In genomic region chr12:87148136-87148535, GRCm38 (mm10) we compare ENCODE assay signal across 7 mouse cellular contexts. TPM values are rescaled to one million over a fixed set of nuclear protein-coding genes. Genes with fewer than 3 reads are reported as not detected.
DNase-seq lines count a peak whose midpoint lies in the region; ATAC-seq and TF ChIP-seq lines count a peak whose summit lies in the region.

No protein-coding gene starts in this region.

- no peak for TF ChIP-seq CTCF in spleen, adult 2 months (IDR thresholded peaks at IDR 0.05; ENCODE audit: extremely low read depth, insufficient read depth, insufficient read length, insufficient replicate concordance)

- peak overlapping the region; percentile 84; the same call in 1 of the 2 replicates for H3K27ac ChIP-seq in spleen, adult 2 months (ENCODE audit: insufficient read depth, low read length)
- H3K27ac ChIP-seq in forebrain, embryonic 16.5 days (ENCODE audit: low read length): peak overlapping the region; percentile 97
- peak overlapping the region; percentile 97 for H3K27ac ChIP-seq in limb, embryonic 12.5 days
- H3K27ac ChIP-seq in neural tube, embryonic 15.5 days (replicated peaks): peak overlapping the region; percentile 100

- TF ChIP-seq POLR2A in spleen, adult 2 months (IDR thresholded peaks at IDR 0.05; ENCODE audit: low read depth, low read length): no peak

- H3K9ac ChIP-seq in forebrain, embryonic 16.5 days (replicated peaks; ENCODE audit: low read depth, low read length): peak overlapping the region; percentile 92
- peak overlapping the region; percentile 54 for H3K9ac ChIP-seq in limb, embryonic 12.5 days (replicated peaks)
- peak overlapping the region; percentile 78 for H3K9ac ChIP-seq in neural tube, embryonic 15.5 days (replicated peaks)

- peak overlapping the region; percentile 91 for H3K4me3 ChIP-seq in spleen, adult 2 months (ENCODE audit: extremely low read depth, insufficient read depth, insufficient read length)
- H3K4me3 ChIP-seq in forebrain, embryonic 16.5 days (replicated peaks; ENCODE audit: low read length): peak overlapping the region; percentile 86
- peak overlapping the region; percentile 82 for H3K4me3 ChIP-seq in limb, embryonic 12.5 days (replicated peaks)
- H3K4me3 ChIP-seq in neural tube, embryonic 15.5 days (replicated peaks): peak overlapping the region; percentile 100

- H3K27me3 ChIP-seq in spleen, adult 2 months (ENCODE audit: control insufficient read depth, insufficient read depth, low read length): no peaks in the 10 kb centered on the region
- no peaks in the 10 kb centered on the region for H3K27me3 ChIP-seq in forebrain, embryonic 16.5 days (replicated peaks; ENCODE audit: control insufficient read depth, insufficient read depth, low read length)
- no peaks in the 10 kb centered on the region for H3K27me3 ChIP-seq in limb, embryonic 12.5 days
- H3K27me3 ChIP-seq in neural tube, embryonic 15.5 days (replicated peaks): no peaks in the 10 kb centered on the region

- no peak for ATAC-seq in forebrain, embryonic 16.5 days
- no peak for ATAC-seq in limb, embryonic 12.5 days (ENCODE audit: insufficient number of reproducible peaks, insufficient read depth, low FRiP score, low TSS enrichment, low read depth)
- no peak for ATAC-seq in neural tube, embryonic 15.5 days (ENCODE audit: low FRiP score)

- no peaks in the 10 kb centered on the region; the same call in 1 of the 2 replicates for H3K4me1 ChIP-seq in spleen, adult 2 months (ENCODE audit: control insufficient read depth, insufficient read depth, insufficient read length)
- peaks cover 14% of the 10 kb centered on the region for H3K4me1 ChIP-seq in forebrain, embryonic 16.5 days (replicated peaks; ENCODE audit: control insufficient read depth, insufficient read depth, low read length)
- H3K4me1 ChIP-seq in limb, embryonic 12.5 days (replicated peaks): peaks cover 15% of the 10 kb centered on the region
- H3K4me1 ChIP-seq in neural tube, embryonic 15.5 days: peaks cover 26% of the 10 kb centered on the region

- DNase-seq in spleen, adult 2 months (ENCODE audit: low read depth in 1 of 2, low spot score in 2 of 2): no peak
- no peak for DNase-seq in spleen, postnatal 10 days (ENCODE audit: low spot score in 2 of 2)
- no peak for DNase-seq in thymus, postnatal 36 days
- no peak for DNase-seq in adrenal gland, postnatal 25 days

- WGBS in spleen, adult 2 months: 17% methylated on average over 15 of the region's 15 CpGs
- WGBS in forebrain, embryonic 16.5 days: 15% methylated on average over 15 of the region's 15 CpGs
- WGBS in limb, embryonic 12.5 days: 18% methylated on average over 15 of the region's 15 CpGs
- WGBS in neural tube, embryonic 15.5 days: 18% methylated on average over 15 of the region's 15 CpGs

- H3K9me3 ChIP-seq in forebrain, embryonic 16.5 days (ENCODE audit: control insufficient read depth, low read length): no peaks in the 10 kb centered on the region
- peaks cover 6% of the 10 kb centered on the region; the same call in 1 of the 2 replicates for H3K9me3 ChIP-seq in limb, embryonic 12.5 days
- H3K9me3 ChIP-seq in neural tube, embryonic 15.5 days (replicated peaks): no peaks in the 10 kb centered on the region

- H3K36me3 ChIP-seq in spleen, adult 2 months (ENCODE audit: control insufficient read depth, insufficient read depth, low read length): no peaks in the 10 kb centered on the region
- H3K36me3 ChIP-seq in forebrain, embryonic 16.5 days (ENCODE audit: control insufficient read depth, insufficient read depth): no peaks in the 10 kb centered on the region
- H3K36me3 ChIP-seq in limb, embryonic 12.5 days: peaks cover 8% of the 10 kb centered on the region; the same call in 1 of the 2 replicates
- H3K36me3 ChIP-seq in neural tube, embryonic 15.5 days: peaks cover 8% of the 10 kb centered on the region; the same call in 1 of the 2 replicates

- H3K4me2 ChIP-seq in forebrain, embryonic 16.5 days (ENCODE audit: low read length): peak overlapping the region; percentile 63
- H3K4me2 ChIP-seq in limb, embryonic 12.5 days: peak overlapping the region; percentile 73
- peak overlapping the region; percentile 74 for H3K4me2 ChIP-seq in neural tube, embryonic 15.5 days

RNA-seq across cellular contexts. Expression of gene Pomt2, which starts 0.4 kb away (rescaled TPM):
- polyA plus RNA-seq in spleen, adult 2 months (2012; rRNA removed): 5.2 and 5.9 TPM in 2 replicates
- polyA plus RNA-seq in forebrain, embryonic 16.5 days (2015; fragmentation: Nextera tagmentation; extraction: Ambion mirVana): 12.7 and 13.4 TPM in 2 replicates
- polyA plus RNA-seq in limb, embryonic 12.5 days (2016; fragmentation: Nextera tagmentation; extraction: Ambion mirVana): 16.4 and 17.2 TPM in 2 replicates
- 13.4 and 13.8 TPM in 2 replicates for polyA plus RNA-seq in neural tube, embryonic 15.5 days (2015; fragmentation: Nextera tagmentation; extraction: Ambion mirVana)
- total RNA-seq in adrenal gland, postnatal 25 days (2021): 13.7 and 17.7 TPM in 2 replicates

RNA-seq across cellular contexts. Expression of gene Gstz1, which starts 1.2 kb away (rescaled TPM):
- polyA plus RNA-seq in spleen, adult 2 months (2012; rRNA removed): 10.8 and 11.4 TPM in 2 replicates
- polyA plus RNA-seq in forebrain, embryonic 16.5 days (2015; fragmentation: Nextera tagmentation; extraction: Ambion mirVana): 26.8 and 30.0 TPM in 2 replicates
- 29.1 and 30.0 TPM in 2 replicates for polyA plus RNA-seq in limb, embryonic 12.5 days (2016; fragmentation: Nextera tagmentation; extraction: Ambion mirVana)
- 25.1 and 28.4 TPM in 2 replicates for polyA plus RNA-seq in neural tube, embryonic 15.5 days (2015; fragmentation: Nextera tagmentation; extraction: Ambion mirVana)
- 106 and 112 TPM in 2 replicates for total RNA-seq in adrenal gland, postnatal 25 days (2021)

RNA-seq across cellular contexts. Expression of gene Ngb, which starts 45.8 kb away (rescaled TPM):
- 0.32 and 0.34 TPM in 2 replicates for polyA plus RNA-seq in spleen, adult 2 months (2012; rRNA removed)
- 2.2 and 3.7 TPM in 2 replicates for polyA plus RNA-seq in forebrain, embryonic 16.5 days (2015; fragmentation: Nextera tagmentation; extraction: Ambion mirVana)
- polyA plus RNA-seq in limb, embryonic 12.5 days (2016; fragmentation: Nextera tagmentation; extraction: Ambion mirVana): 0.26 and 0.41 TPM in 2 replicates
- 3.1 and 4.1 TPM in 2 replicates for polyA plus RNA-seq in neural tube, embryonic 15.5 days (2015; fragmentation: Nextera tagmentation; extraction: Ambion mirVana)
- total RNA-seq in adrenal gland, postnatal 25 days (2021): 1.3 TPM in 2 replicates

RNA-seq across cellular contexts. Expression of gene Samd15, which starts 51.4 kb away (rescaled TPM):
- 0.20 and 0.43 TPM in 2 replicates for polyA plus RNA-seq in spleen, adult 2 months (2012; rRNA removed)
- 1.1 and 1.3 TPM in 2 replicates for polyA plus RNA-seq in forebrain, embryonic 16.5 days (2015; fragmentation: Nextera tagmentation; extraction: Ambion mirVana)
- 0.73 and 2.6 TPM in 2 replicates for polyA plus RNA-seq in limb, embryonic 12.5 days (2016; fragmentation: Nextera tagmentation; extraction: Ambion mirVana)
- polyA plus RNA-seq in neural tube, embryonic 15.5 days (2015; fragmentation: Nextera tagmentation; extraction: Ambion mirVana): 2.5 TPM in 2 replicates
- 2.8 TPM in 2 replicates for total RNA-seq in adrenal gland, postnatal 25 days (2021)

RNA-seq across cellular contexts. Expression of gene Tmed8, which starts 52.1 kb away (rescaled TPM):
- polyA plus RNA-seq in spleen, adult 2 months (2012; rRNA removed): 7.4 TPM in 2 replicates
- 4.7 and 5.1 TPM in 2 replicates for polyA plus RNA-seq in forebrain, embryonic 16.5 days (2015; fragmentation: Nextera tagmentation; extraction: Ambion mirVana)
- polyA plus RNA-seq in limb, embryonic 12.5 days (2016; fragmentation: Nextera tagmentation; extraction: Ambion mirVana): 3.8 and 4.2 TPM in 2 replicates
- 4.4 and 4.6 TPM in 2 replicates for polyA plus RNA-seq in neural tube, embryonic 15.5 days (2015; fragmentation: Nextera tagmentation; extraction: Ambion mirVana)
- total RNA-seq in adrenal gland, postnatal 25 days (2021): 31.6 and 38.5 TPM in 2 replicates
